Mouse (Mus musculus) E14TG2a.4 (cell line): ENCODE results near the gene Tma7.

Experiments used
- CTCF ChIP-seq: conservative IDR thresholded peaks from 2 replicates; pipeline ENCODE4 v1.5.1; 2014; ENCODE audit warnings: low read length
- NANOG ChIP-seq: IDR thresholded peaks from 2 replicates; pipeline ENCODE4 v1.6.1; 2014; ENCODE audit warnings: borderline replicate concordance, low read length, mixed read lengths
- POU5F1 ChIP-seq: IDR thresholded peaks from 2 replicates; pipeline ENCODE4 v1.6.1; 2014; ENCODE audit warnings: low read length, borderline replicate concordance

DNA sequence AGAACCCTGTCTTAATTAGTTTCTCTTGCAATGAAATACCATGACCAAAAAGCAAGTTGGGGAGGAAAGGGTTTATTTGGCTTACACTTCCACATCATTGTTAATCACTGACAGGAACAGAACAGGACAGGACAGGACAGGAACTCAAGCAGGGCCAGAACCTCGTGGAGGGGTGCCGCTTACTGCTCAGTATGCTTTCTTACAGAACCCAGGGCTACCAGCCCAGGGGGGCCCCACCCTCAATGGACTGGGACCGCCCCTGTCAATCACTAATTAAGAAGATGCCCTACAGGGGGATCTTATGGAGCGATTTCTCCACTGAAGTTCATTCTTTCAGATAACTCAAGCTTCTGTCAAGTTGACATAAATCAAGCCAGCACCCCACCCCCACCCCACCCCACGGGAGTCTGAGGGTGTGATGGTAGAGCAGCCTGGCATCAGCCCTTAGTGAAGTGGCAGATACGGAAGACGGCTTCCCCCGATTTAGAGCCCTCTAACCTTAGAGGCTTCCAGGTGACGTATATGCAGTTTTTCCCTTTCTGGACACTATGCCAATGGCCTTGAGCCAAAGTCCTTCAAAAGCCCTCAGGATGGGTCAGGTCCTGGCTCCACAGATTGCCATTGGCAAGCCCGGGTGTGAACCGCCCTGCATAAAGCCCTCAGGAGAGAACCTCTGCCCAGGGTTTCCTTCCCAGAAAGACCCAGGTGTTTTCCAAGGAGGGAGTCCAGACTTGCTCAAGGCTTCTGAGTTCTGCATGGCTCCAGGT lies 11.6 kb upstream of the Tma7 start:
- TF ChIP-seq CTCF (no peak), NANOG (no peak), POU5F1 (no peak)
